Mouse (Mus musculus): ENCODE results near the gene Mtap. TPM values are rescaled to one million over a fixed set of nuclear protein-coding genes. Genes with fewer than 3 reads are reported as not detected.

Mtap gene
- total RNA-seq (2015), result 17.6 and 21.3 TPM in 2 replicates
- total RNA-seq (2017), result 16.7 and 18.2 TPM in 2 replicates

GRCm38 (mm10) chr4:89136906-89137541, at the start of gene Mtap:
Mtap (plus strand) TSS chr4:89137122.
- ATAC-seq (ENCODE audit: poor library complexity, severe bottlenecking), result peak; percentile 89

- ATAC-seq (ENCODE audit: poor library complexity, severe bottlenecking), result no peak
Observed at GRCm38 (mm10) chr4:89089110-89089509, 47.8 kb upstream of the Mtap start.

- ATAC-seq (ENCODE audit: poor library complexity, severe bottlenecking), result no peak
Observed at GRCm38 (mm10) chr4:89090217-89090616, 46.7 kb upstream of the Mtap start.

- peak; percentile 33; the same call in 1 of the 2 replicates for ATAC-seq (ENCODE audit: poor library complexity, severe bottlenecking)
Observed at GRCm38 (mm10) chr4:89092153-89092552, 44.8 kb upstream of the Mtap start.

GRCm38 (mm10) chr4:89094773-89095172, 42.1 kb upstream of the Mtap start:
- ATAC-seq (ENCODE audit: poor library complexity, severe bottlenecking), result no peak

- ATAC-seq (ENCODE audit: poor library complexity, severe bottlenecking), result no peak
Observed at GRCm38 (mm10) chr4:89098261-89098660, 38.7 kb upstream of the Mtap start.

GRCm38 (mm10) chr4:89101276-89101675, 35.6 kb upstream of the Mtap start:
- ATAC-seq (ENCODE audit: poor library complexity, severe bottlenecking), result no peak

GRCm38 (mm10) chr4:89102283-89102682, 34.6 kb upstream of the Mtap start:
- ATAC-seq (ENCODE audit: poor library complexity, severe bottlenecking), result no peak

- ATAC-seq (ENCODE audit: poor library complexity, severe bottlenecking), result no peak
Observed at GRCm38 (mm10) chr4:89105486-89105885, 31.4 kb upstream of the Mtap start.

- 0 out of 2 replicates have a peak, but pooled peaks have one; percentile 34 for ATAC-seq (ENCODE audit: poor library complexity, severe bottlenecking)
Observed at GRCm38 (mm10) chr4:89106505-89106904, 30.4 kb upstream of the Mtap start.

GRCm38 (mm10) chr4:89112168-89112710, 24.7 kb upstream of the Mtap start:
- peak; percentile 43; the same call in 1 of the 2 replicates for ATAC-seq (ENCODE audit: poor library complexity, severe bottlenecking)

GRCm38 (mm10) chr4:89112782-89113181, 24.1 kb upstream of the Mtap start:
- peak; percentile 33 for ATAC-seq (ENCODE audit: poor library complexity, severe bottlenecking)

- ATAC-seq (ENCODE audit: poor library complexity, severe bottlenecking), result no peak
Observed at GRCm38 (mm10) chr4:89116006-89116405, 20.9 kb upstream of the Mtap start.

GRCm38 (mm10) chr4:89119900-89120299, 17.0 kb upstream of the Mtap start:
- ATAC-seq (ENCODE audit: poor library complexity, severe bottlenecking), result peak; percentile 65

GRCm38 (mm10) chr4:89120353-89120752, 16.6 kb upstream of the Mtap start:
- ATAC-seq (ENCODE audit: poor library complexity, severe bottlenecking), result peak; percentile 89

- ATAC-seq (ENCODE audit: poor library complexity, severe bottlenecking), result no peak
Observed at GRCm38 (mm10) chr4:89123446-89124243, 13.3 kb upstream of the Mtap start.

GRCm38 (mm10) chr4:89127674-89128073, 9.2 kb upstream of the Mtap start:
- peak; percentile 5 for ATAC-seq (ENCODE audit: poor library complexity, severe bottlenecking)

- peak; percentile 68 for ATAC-seq (ENCODE audit: poor library complexity, severe bottlenecking)
Observed at GRCm38 (mm10) chr4:89128080-89128936, 8.6 kb upstream of the Mtap start.

GRCm38 (mm10) chr4:89128937-89129277, 8.0 kb upstream of the Mtap start:
- ATAC-seq (ENCODE audit: poor library complexity, severe bottlenecking), result no peak

- peak; percentile 72 for ATAC-seq (ENCODE audit: poor library complexity, severe bottlenecking)
Observed at GRCm38 (mm10) chr4:89129311-89129913, 7.5 kb upstream of the Mtap start.
